12 mouse cellular contexts compared by ENCODE assay signal in the genomic region with DNA sequence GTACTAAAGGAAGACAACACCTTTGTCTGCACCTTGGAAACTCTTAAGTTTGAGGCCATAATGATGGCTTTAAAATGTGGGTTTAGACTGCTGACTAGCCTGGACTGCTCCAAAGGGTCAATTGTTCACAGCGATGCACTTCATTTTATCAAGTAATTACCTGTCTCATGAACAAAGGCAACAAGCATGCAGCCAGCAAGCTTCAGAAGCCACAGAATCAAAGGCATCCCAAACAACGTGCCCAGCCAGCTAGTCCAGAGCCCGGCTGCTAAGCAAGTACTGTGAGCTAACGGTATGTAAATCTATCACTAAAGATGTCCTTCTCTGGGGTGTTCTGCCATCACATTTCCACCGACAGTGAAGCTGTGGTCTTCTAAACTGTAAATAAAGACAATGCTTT. TPM values are rescaled to one million over a fixed set of nuclear protein-coding genes. Genes with fewer than 3 reads are reported as not detected.
DNase-seq lines count a peak whose midpoint lies in the region; ATAC-seq lines count a peak whose summit lies in the region.
"Had no signal": no experiment of that assay in that cellular context is flagged by ENCODE, and none has a peak within 500 bp of the region (broad histone marks: within the 10 kb centered on the region; RNA-seq: fewer than 3 reads in every experiment).

No protein-coding gene starts in this region.

- H3K9me3 ChIP-seq in hindbrain, embryonic 13.5 days, result no peaks in the 10 kb centered on the region
- H3K9me3 ChIP-seq in hindbrain, embryonic 10.5 days, result no peaks in the 10 kb centered on the region
- H3K9me3 ChIP-seq in midbrain, embryonic 16.5 days (replicated peaks; ENCODE audit: control insufficient read depth, low read length, poor library complexity, severe bottlenecking), result no peaks in the 10 kb centered on the region
- H3K9me3 ChIP-seq: megakaryocyte, embryonic 14.5 days had no signal

- H3K27ac ChIP-seq in hindbrain, embryonic 13.5 days, result peak overlapping the region; percentile 52; the same call in 1 of the 2 replicates
- H3K27ac ChIP-seq in hindbrain, embryonic 10.5 days, result no peak overlapping the region
- peak overlapping the region; percentile 59 for H3K27ac ChIP-seq in midbrain, embryonic 16.5 days (ENCODE audit: low read length)

- no peaks in the 10 kb centered on the region for H3K36me3 ChIP-seq in hindbrain, embryonic 13.5 days
- no peaks in the 10 kb centered on the region for H3K36me3 ChIP-seq in hindbrain, embryonic 10.5 days
- no peaks in the 10 kb centered on the region for H3K36me3 ChIP-seq in midbrain, embryonic 16.5 days (ENCODE audit: control insufficient read depth, insufficient read depth, low read length)

- H3K4me3 ChIP-seq in hindbrain, embryonic 13.5 days, result peak overlapping the region; percentile 19
- H3K4me3 ChIP-seq in hindbrain, embryonic 10.5 days, result no peak overlapping the region
- peak overlapping the region; percentile 39 for H3K4me3 ChIP-seq in midbrain, embryonic 16.5 days (ENCODE audit: low read depth, low read length)
- H3K4me3 ChIP-seq: megakaryocyte, embryonic 14.5 days had no signal

- no peaks in the 10 kb centered on the region for H3K27me3 ChIP-seq in hindbrain, embryonic 13.5 days
- no peaks in the 10 kb centered on the region for H3K27me3 ChIP-seq in hindbrain, embryonic 10.5 days (ENCODE audit: insufficient read depth, poor library complexity, severe bottlenecking)
- no peaks in the 10 kb centered on the region for H3K27me3 ChIP-seq in midbrain, embryonic 16.5 days (ENCODE audit: control insufficient read depth, insufficient read depth, low read depth, low read length)
- H3K27me3 ChIP-seq: megakaryocyte, embryonic 14.5 days had no signal

- H3K4me2 ChIP-seq in hindbrain, embryonic 13.5 days, result peak overlapping the region; percentile 40
- peak overlapping the region; percentile 56 for H3K4me2 ChIP-seq in midbrain, embryonic 16.5 days (ENCODE audit: low read length)

- H3K9ac ChIP-seq in hindbrain, embryonic 13.5 days, result no peak overlapping the region; the same call in 1 of the 2 replicates
- peak overlapping the region; percentile 61 for H3K9ac ChIP-seq in midbrain, embryonic 16.5 days (ENCODE audit: low read depth, low read length)

- peaks cover 16% of the 10 kb centered on the region for H3K4me1 ChIP-seq in hindbrain, embryonic 13.5 days (replicated peaks)
- H3K4me1 ChIP-seq in hindbrain, embryonic 10.5 days (replicated peaks), result no peaks in the 10 kb centered on the region
- peaks cover 21% of the 10 kb centered on the region for H3K4me1 ChIP-seq in midbrain, embryonic 16.5 days (ENCODE audit: control insufficient read depth, insufficient read depth, low read length)

- no peak for ATAC-seq in hindbrain, embryonic 13.5 days (ENCODE audit: low FRiP score)
- ATAC-seq in midbrain, embryonic 16.5 days, result peak; percentile 67; the same call in 1 of the 2 replicates

- DNase-seq in hindbrain, embryonic 10.5 days (ENCODE audit: low spot score), result no peak
- peak; percentile 26 for DNase-seq in right cerebral cortex, postnatal 25 days
- no peak for DNase-seq in right cerebral cortex, adult 18-20 months
- DNase-seq in thymus, postnatal 36 days, result no peak
- DNase-seq in gastrocnemius, adult 18-20 months (ENCODE audit: low spot score), result no peak
- DNase-seq: cerebellum, postnatal 25 days; gastrocnemius, postnatal 25 days; kidney, postnatal 36 days; lung, adult 2 months had no signal

- 35% methylated on average over 5 of the region's 5 CpGs for WGBS in hindbrain, embryonic 13.5 days
- 70% methylated on average over 5 of the region's 5 CpGs for WGBS in hindbrain, embryonic 10.5 days
- WGBS in midbrain, embryonic 16.5 days, result 24% methylated on average over 5 of the region's 5 CpGs

RNA-seq across cellular contexts. Expression of a gene that starts 8.4 kb away (rescaled TPM):
- polyA plus RNA-seq in hindbrain, embryonic 13.5 days (2015; fragmentation: Nextera tagmentation; extraction: Ambion mirVana), result 4.0 and 4.1 TPM in 2 replicates
- 0.31 and 0.61 TPM in 2 replicates for polyA plus RNA-seq in hindbrain, embryonic 10.5 days (2016; fragmentation: Nextera tagmentation; extraction: Ambion mirVana)
- polyA plus RNA-seq in midbrain, embryonic 16.5 days (2015; fragmentation: Nextera tagmentation; extraction: Ambion mirVana), result 9.3 and 9.7 TPM in 2 replicates
- not detected for total RNA-seq in gastrocnemius, adult 18-20 months (2021)
- total RNA-seq: gastrocnemius, postnatal 25 days had no signal

RNA-seq across cellular contexts. Expression of a gene that starts 47.5 kb away (rescaled TPM):
- 38.9 and 43.3 TPM in 2 replicates for polyA plus RNA-seq in hindbrain, embryonic 13.5 days (2015; fragmentation: Nextera tagmentation; extraction: Ambion mirVana)
- 47.8 and 56.1 TPM in 2 replicates for polyA plus RNA-seq in hindbrain, embryonic 10.5 days (2016; fragmentation: Nextera tagmentation; extraction: Ambion mirVana)
- polyA plus RNA-seq in midbrain, embryonic 16.5 days (2015; fragmentation: Nextera tagmentation; extraction: Ambion mirVana), result 37.2 and 39.2 TPM in 2 replicates
- 10 to 100 TPM; 11.9 to 13.1 TPM for total RNA-seq in gastrocnemius, adult 18-20 months (2021)
